Mouse (Mus musculus): ENCODE measurements around the gene Zfy2.

Zfy2 gene

DNA sequence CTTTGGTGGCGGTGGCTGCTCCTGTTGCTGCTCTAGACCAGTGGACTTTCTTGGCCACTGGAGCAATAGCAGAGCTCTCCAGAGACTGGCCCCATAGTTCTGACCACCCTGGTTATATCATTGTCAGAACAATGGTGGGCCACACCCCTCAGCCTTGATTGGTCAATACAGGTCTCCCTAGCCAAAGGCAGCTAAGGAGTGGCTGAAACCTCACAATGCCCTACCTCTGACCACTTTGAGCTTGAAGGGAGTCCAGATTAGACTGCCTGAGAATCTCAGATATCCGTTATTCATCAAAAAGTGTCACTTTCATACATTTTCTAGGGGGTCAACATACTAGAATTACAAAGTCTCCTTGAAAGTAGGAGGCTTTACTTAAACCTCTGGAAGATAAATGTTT is at the start of gene Zfy2:
Gene Zfy2, minus strand, starts transcription at position 101 of the 400 bp plus-strand sequence.
- DNase-seq = no peak

All from thymus, adult 18-20 months (tissue).